Mouse (Mus musculus): ENCODE results near the gene Adamts18. TPM values are rescaled to one million over a fixed set of nuclear protein-coding genes. Genes with fewer than 3 reads are reported as not detected.

Gene Adamts18
- polyA plus RNA-seq, 1 experiment from 2014 or later = not detected

DNA sequence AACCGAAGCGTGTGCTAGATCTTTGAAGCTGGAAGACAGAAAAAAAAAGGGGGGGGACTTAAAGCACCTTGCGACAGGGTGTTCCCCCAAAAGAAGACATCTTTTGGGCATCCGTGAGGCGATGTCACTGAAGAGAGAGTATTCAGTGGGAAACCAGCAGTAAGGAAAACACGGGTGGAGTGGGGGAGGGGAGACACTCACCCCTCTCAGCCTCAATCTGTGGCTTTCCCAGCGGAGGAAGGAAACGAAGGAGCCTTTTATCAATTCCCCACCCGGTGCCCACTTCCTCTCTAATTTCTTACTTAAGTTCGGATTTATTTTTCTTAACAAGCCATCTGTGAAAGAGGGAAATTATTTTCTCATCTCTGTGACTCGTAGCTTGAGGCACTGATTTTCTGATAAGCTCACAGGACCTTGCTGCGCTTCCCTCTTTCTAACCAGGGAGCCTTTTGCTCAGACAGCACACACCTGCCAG lies 895 bp downstream of the Adamts18 start:
- no peak for ATAC-seq
- no peaks in the 10 kb centered on the region for H3K36me3 ChIP-seq (replicated peaks; ENCODE audit: insufficient read depth, low read length)
- peaks cover 3% of the 10 kb centered on the region; the same call in 1 of the 2 replicates for H3K9me3 ChIP-seq (ENCODE audit: low read length)
- H3K4me3 ChIP-seq (ENCODE audit: low read depth, low read length) = no peak overlapping the region
- no peak overlapping the region for H3K9ac ChIP-seq (replicated peaks)
- H3K27ac ChIP-seq (ENCODE audit: low read depth) = no peak overlapping the region
- WGBS (ENCODE audit: insufficient replicate concordance) = 15% methylated on average over 12 of the region's 12 CpGs
- no peak for DNase-seq
- no peak overlapping the region for H3K4me2 ChIP-seq (ENCODE audit: low read depth, low read length)
- H3K4me1 ChIP-seq (ENCODE audit: insufficient read depth) = no peaks in the 10 kb centered on the region
- H3K27me3 ChIP-seq (ENCODE audit: insufficient read depth, low read length) = peaks cover 35% of the 10 kb centered on the region
- TF ChIP-seq CTCF (IDR thresholded peaks at IDR 0.05; ENCODE audit: low read depth) (no peak), EP300 (IDR thresholded peaks at IDR 0.05; ENCODE audit: low read depth) (no peak)

DNA sequence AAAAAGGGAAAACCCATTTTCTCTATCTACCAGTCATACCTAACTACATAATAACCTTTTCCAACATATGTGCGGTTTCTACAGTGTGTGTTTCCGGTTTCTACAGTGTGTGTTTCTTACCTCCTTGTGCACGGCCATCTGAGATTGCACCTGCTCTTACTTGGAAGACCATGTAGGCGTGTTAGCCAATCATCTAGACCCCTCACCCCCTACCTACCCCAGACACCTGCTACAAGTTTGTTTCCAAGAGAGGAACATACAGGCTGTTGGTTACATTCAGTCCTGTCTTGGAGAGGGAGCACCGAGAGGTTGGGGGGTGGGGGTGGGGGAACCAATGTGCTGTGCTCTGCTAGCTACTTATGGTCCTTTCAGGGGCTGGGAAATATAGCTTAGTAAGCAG lies 1.9 kb downstream of the Adamts18 start:
- H3K4me1 ChIP-seq (ENCODE audit: insufficient read depth) = no peaks in the 10 kb centered on the region
- WGBS (ENCODE audit: insufficient replicate concordance) = 60% methylated on average over 5 of the region's 5 CpGs
- ATAC-seq = no peak
- no peak overlapping the region for H3K27ac ChIP-seq (ENCODE audit: low read depth)
- no peak overlapping the region for H3K4me3 ChIP-seq (ENCODE audit: low read depth, low read length)
- peaks cover 35% of the 10 kb centered on the region for H3K27me3 ChIP-seq (ENCODE audit: insufficient read depth, low read length)
- peaks cover 3% of the 10 kb centered on the region; the same call in 1 of the 2 replicates for H3K9me3 ChIP-seq (ENCODE audit: low read length)
- no peaks in the 10 kb centered on the region for H3K36me3 ChIP-seq (replicated peaks; ENCODE audit: insufficient read depth, low read length)
- no peak overlapping the region for H3K4me2 ChIP-seq (ENCODE audit: low read depth, low read length)
- H3K9ac ChIP-seq (replicated peaks) = no peak overlapping the region
- DNase-seq = no peak
- TF ChIP-seq EP300 (IDR thresholded peaks at IDR 0.05; ENCODE audit: low read depth) (no peak), CTCF (IDR thresholded peaks at IDR 0.05; ENCODE audit: low read depth) (no peak)

DNA sequence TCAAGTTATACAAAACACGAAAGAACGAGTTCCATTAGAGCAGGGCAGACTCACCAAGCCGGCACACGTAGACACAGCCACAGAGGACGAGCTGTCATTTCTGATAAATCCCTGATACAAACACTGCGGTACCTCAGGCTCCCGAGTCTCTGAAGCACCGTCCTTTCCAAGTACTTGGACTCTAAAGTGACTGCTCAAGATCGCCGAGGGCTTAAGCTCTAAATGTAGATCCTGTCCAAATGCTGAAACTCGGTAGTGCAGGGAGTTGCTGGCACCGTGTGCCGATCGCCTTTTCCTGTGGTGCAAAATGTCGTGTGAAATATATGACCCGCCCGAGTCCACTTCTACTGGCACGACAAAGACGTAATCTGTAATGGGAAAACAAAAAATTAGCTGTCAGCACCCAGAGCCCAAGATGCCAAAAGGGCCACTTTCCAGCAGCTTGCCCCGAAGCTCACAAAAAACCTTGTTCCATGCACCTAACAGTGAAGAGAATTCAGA lies 3.7 kb downstream of the Adamts18 start:
- Histone ChIP-seq H3K9me3 (ENCODE audit: low read length) (no peaks in the 10 kb centered on the region), H3K27ac (ENCODE audit: low read depth) (no peak overlapping the region), H3K27me3 (ENCODE audit: insufficient read depth, low read length) (peaks cover 35% of the 10 kb centered on the region), H3K9ac (replicated peaks) (no peak overlapping the region), H3K36me3 (replicated peaks; ENCODE audit: insufficient read depth, low read length) (no peaks in the 10 kb centered on the region), H3K4me2 (ENCODE audit: low read depth, low read length) (no peak overlapping the region), H3K4me3 (ENCODE audit: low read depth, low read length) (no peak overlapping the region), H3K4me1 (ENCODE audit: insufficient read depth) (no peaks in the 10 kb centered on the region)
- 64% methylated on average over 20 of the region's 20 CpGs for WGBS (ENCODE audit: insufficient replicate concordance)
- DNase-seq (no peak), ATAC-seq (no peak)
- no peak for TF ChIP-seq EP300 (IDR thresholded peaks at IDR 0.05; ENCODE audit: low read depth)
- no peak for TF ChIP-seq CTCF (IDR thresholded peaks at IDR 0.05; ENCODE audit: low read depth)

DNA sequence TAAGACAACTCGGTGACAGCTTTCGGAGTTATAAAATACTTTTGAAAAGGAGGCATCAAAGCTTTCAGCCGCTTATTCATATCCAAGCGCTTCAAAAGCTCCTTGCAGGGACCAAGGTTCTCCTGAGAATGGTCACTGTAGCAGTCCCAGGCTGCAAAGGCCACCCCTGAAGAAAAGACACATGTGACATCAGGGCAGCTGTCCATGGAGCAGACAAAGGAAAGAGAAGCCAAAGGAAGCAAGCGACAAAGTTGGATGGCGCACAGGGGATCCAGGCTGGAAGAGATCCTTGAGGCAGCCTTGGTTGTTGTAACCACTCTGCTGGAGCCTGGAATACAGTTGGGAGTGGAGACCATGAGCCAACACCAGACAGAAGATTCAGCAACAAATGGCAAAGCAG lies 10.3 kb downstream of the Adamts18 start:
- ATAC-seq (no peak), DNase-seq (no peak)
- WGBS (ENCODE audit: insufficient replicate concordance) = 85% methylated on average over 6 of the region's 6 CpGs
- Histone ChIP-seq H3K36me3 (replicated peaks; ENCODE audit: insufficient read depth, low read length) (no peaks in the 10 kb centered on the region), H3K27ac (ENCODE audit: low read depth) (no peak overlapping the region), H3K4me2 (ENCODE audit: low read depth, low read length) (no peak overlapping the region), H3K9ac (replicated peaks) (no peak overlapping the region), H3K4me3 (ENCODE audit: low read depth, low read length) (no peak overlapping the region), H3K27me3 (ENCODE audit: insufficient read depth, low read length) (no peaks in the 10 kb centered on the region), H3K4me1 (ENCODE audit: insufficient read depth) (no peaks in the 10 kb centered on the region), H3K9me3 (ENCODE audit: low read length) (no peaks in the 10 kb centered on the region)
- no peak for TF ChIP-seq CTCF (IDR thresholded peaks at IDR 0.05; ENCODE audit: low read depth)
- TF ChIP-seq EP300 (IDR thresholded peaks at IDR 0.05; ENCODE audit: low read depth) = no peak

DNA sequence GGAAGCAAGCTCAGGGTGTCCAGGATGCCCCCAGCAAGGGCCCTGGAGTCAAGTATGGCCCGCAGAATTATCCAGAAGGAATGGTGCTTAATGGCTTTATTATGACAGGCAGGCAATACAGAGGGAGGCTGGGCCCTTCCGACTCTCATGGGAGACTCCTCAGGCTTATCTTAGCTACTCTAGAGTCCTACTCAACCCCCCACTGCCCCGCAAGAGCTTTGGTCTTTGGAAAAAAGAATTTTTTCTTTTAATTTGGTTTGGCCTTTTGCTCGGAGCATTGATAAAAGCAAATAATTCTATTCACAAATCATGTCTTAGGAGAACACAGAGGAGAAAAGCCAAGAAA lies 11.0 kb downstream of the Adamts18 start:
- WGBS (ENCODE audit: insufficient replicate concordance) = 59% methylated on average over 4 of the region's 4 CpGs

DNA sequence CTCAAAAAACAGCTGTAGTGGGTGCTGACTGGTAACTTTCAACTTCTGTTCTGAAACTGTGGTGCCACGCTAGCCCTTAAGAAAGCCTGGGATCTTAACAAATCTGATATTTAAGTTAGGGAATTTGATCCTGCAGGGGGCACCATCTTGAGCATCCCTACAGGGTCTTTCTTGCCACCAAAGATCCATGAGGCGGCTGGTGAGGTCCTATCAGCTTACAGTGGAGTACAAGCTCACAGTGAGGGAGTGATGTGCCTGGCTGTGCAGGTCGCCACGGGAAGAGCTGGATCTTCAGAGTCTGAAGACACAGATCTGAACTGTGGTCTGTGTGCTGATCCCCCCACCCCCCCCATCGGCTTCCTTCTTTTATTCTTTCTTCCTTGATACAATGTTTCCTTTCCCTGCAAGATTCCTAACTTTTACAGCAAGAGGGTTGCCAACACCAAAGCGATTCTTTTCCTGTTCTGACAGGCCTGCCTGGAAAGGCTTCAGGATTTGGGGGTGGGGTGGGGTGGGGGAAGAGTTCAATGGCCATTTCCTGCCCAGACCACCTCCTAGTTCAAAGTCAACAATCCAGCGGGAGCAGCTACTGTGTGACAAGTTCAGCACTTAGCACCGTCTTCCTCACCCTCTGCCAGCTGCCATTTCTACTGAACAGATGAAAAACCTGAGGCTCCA lies 11.5 kb downstream of the Adamts18 start:
- no peak for ATAC-seq
- no peak for DNase-seq
- H3K4me2 ChIP-seq (ENCODE audit: low read depth, low read length) = no peak overlapping the region
- H3K27me3 ChIP-seq (ENCODE audit: insufficient read depth, low read length) = no peaks in the 10 kb centered on the region
- 43% methylated on average over 8 of the region's 8 CpGs for WGBS (ENCODE audit: insufficient replicate concordance)
- no peak overlapping the region for H3K4me3 ChIP-seq (ENCODE audit: low read depth, low read length)
- no peaks in the 10 kb centered on the region for H3K9me3 ChIP-seq (ENCODE audit: low read length)
- TF ChIP-seq CTCF (IDR thresholded peaks at IDR 0.05; ENCODE audit: low read depth) = no peak
- no peak overlapping the region for H3K27ac ChIP-seq (ENCODE audit: low read depth)
- H3K4me1 ChIP-seq (ENCODE audit: insufficient read depth) = no peaks in the 10 kb centered on the region
- H3K36me3 ChIP-seq (replicated peaks; ENCODE audit: insufficient read depth, low read length) = no peaks in the 10 kb centered on the region
- no peak overlapping the region for H3K9ac ChIP-seq (replicated peaks)

More for the DNA sequence above, 11.0 kb downstream of the Adamts18 start:
- DNase-seq = no peak
- ATAC-seq = no peak
- Histone ChIP-seq H3K36me3 (replicated peaks; ENCODE audit: insufficient read depth, low read length) (no peaks in the 10 kb centered on the region), H3K9me3 (ENCODE audit: low read length) (no peaks in the 10 kb centered on the region), H3K27me3 (ENCODE audit: insufficient read depth, low read length) (no peaks in the 10 kb centered on the region), H3K27ac (ENCODE audit: low read depth) (no peak overlapping the region), H3K4me1 (ENCODE audit: insufficient read depth) (no peaks in the 10 kb centered on the region), H3K4me2 (ENCODE audit: low read depth, low read length) (no peak overlapping the region), H3K4me3 (ENCODE audit: low read depth, low read length) (no peak overlapping the region), H3K9ac (replicated peaks) (no peak overlapping the region)
- TF ChIP-seq CTCF (IDR thresholded peaks at IDR 0.05; ENCODE audit: low read depth) (no peak), EP300 (IDR thresholded peaks at IDR 0.05; ENCODE audit: low read depth) (no peak)
